Mouse (Mus musculus): ENCODE data around the gene Hormad2.

GRCm38 (mm10) chr11:4388018-4388417, 52.9 kb downstream of the Hormad2 start:
- TF ChIP-seq CTCF (conservative IDR thresholded peaks at IDR 0.05; ENCODE audit: low read length): no peak
- TF ChIP-seq POU5F1 (IDR thresholded peaks at IDR 0.05; ENCODE audit: borderline replicate concordance, low read length): no peak
